Mouse (Mus musculus) small intestine, adult 2 months (tissue): ENCODE data around the gene Hao2. TPM values are rescaled to one million over a fixed set of nuclear protein-coding genes. Genes with fewer than 3 reads are reported as not detected.

Source experiments
- H3K27ac ChIP-seq: fragments of 200-500 bp; 2 replicates; pipeline ENCODE4 v1.5.1; 2012; ENCODE audit warnings: low read depth, low read length, control low read depth, inconsistent platforms; ENCODE audit not compliant: insufficient read depth
- H3K27me3 ChIP-seq: fragments of 200-500 bp; 2 replicates; pipeline ENCODE4 v1.6.1; 2012; ENCODE audit warnings: mild to moderate bottlenecking, moderate library complexity, low read length, inconsistent platforms; ENCODE audit not compliant: control insufficient read depth, insufficient read depth
- H3K36me3 ChIP-seq: fragments of 200-500 bp; 2 replicates; pipeline ENCODE4 v1.6.1; 2012; ENCODE audit warnings: mild to moderate bottlenecking, low read length, control low read depth, inconsistent platforms; ENCODE audit not compliant: control insufficient read depth, insufficient read depth
- H3K4me1 ChIP-seq: fragments of 200-500 bp; 2 replicates; pipeline ENCODE4 v1.6.1; 2012; ENCODE audit warnings: low read length, inconsistent platforms, mixed read lengths; ENCODE audit not compliant: control insufficient read depth, insufficient read depth, insufficient read length
- H3K4me3 ChIP-seq: fragments of 200-500 bp; 2 replicates; pipeline ENCODE4 v1.5.1; 2012; ENCODE audit warnings: low read depth, mild to moderate bottlenecking, control low read depth, inconsistent platforms, low read length, moderate library complexity
- CTCF ChIP-seq: fragments of 200-500 bp; IDR thresholded peaks from 2 replicates; pipeline ENCODE4 v1.5.1; 2012; ENCODE audit warnings: low read depth, mild to moderate bottlenecking, control low read depth, inconsistent platforms, low read length, moderate library complexity, mixed read lengths; ENCODE audit not compliant: insufficient replicate concordance, insufficient read length; ENCODE audit errors: extremely low read depth
- POLR2A ChIP-seq: fragments of 200-500 bp; IDR thresholded peaks from 2 replicates; pipeline ENCODE4 v1.6.1; 2012; ENCODE audit warnings: low read depth, mild to moderate bottlenecking, control low read depth, inconsistent platforms, low read length, moderate library complexity
- WGBS: fragments of 180-500 bp; shearing (Covaris S2); methylation state at CpG from one replicate; pipeline ENCODE4 v1.1.7; 2018; 5-methylcytosine and 5-hydroxymethylcytosine counted together
- polyA plus RNA-seq: library from polyadenylated mRNA; depleted of rRNA; stranded (reverse); fragments of >200 nt; gene quantifications from 2 replicates; pipeline ENCODE4 v1.2.3, GENCODE M21; 2012

Gene Hao2
- polyA plus RNA-seq, 1 experiment: 0.10 TPM

GRCm38 (mm10) chr3:98895071-98895601 lies 2.1 kb upstream of the Hao2 start:
- WGBS: 38% methylated on average over 10 of the region's 10 CpGs
- no peak for TF ChIP-seq POLR2A
- TF ChIP-seq CTCF: no peak
- H3K4me3 ChIP-seq: no peak overlapping the region

GRCm38 (mm10) chr3:98890430-98890829 lies 2.6 kb downstream of the Hao2 start:
- WGBS: 86% methylated on average over 4 of the region's 4 CpGs
- Histone ChIP-seq H3K4me1 (no peaks in the 10 kb centered on the region; the same call in 1 of the 2 replicates), H3K27ac (no peak overlapping the region), H3K27me3 (no peaks in the 10 kb centered on the region), H3K36me3 (no peaks in the 10 kb centered on the region), H3K4me3 (no peak overlapping the region)
- TF ChIP-seq CTCF: no peak
- TF ChIP-seq POLR2A: no peak

More at GRCm38 (mm10) chr3:98895071-98895601, 2.1 kb upstream of the Hao2 start:
- Histone ChIP-seq H3K27ac (no peak overlapping the region), H3K36me3 (no peaks in the 10 kb centered on the region), H3K27me3 (no peaks in the 10 kb centered on the region), H3K4me1 (no peaks in the 10 kb centered on the region; the same call in 1 of the 2 replicates)

GRCm38 (mm10) chr3:98888206-98888605 lies 4.8 kb downstream of the Hao2 start:
- 37% methylated on average over 2 of the region's 2 CpGs for WGBS
- Histone ChIP-seq H3K36me3 (no peaks in the 10 kb centered on the region), H3K4me3 (no peak overlapping the region), H3K27me3 (no peaks in the 10 kb centered on the region), H3K4me1 (no peaks in the 10 kb centered on the region), H3K27ac (no peak overlapping the region)
- TF ChIP-seq POLR2A (no peak), CTCF (no peak)

- 80% methylated on average over 2 of the region's 2 CpGs for WGBS
- Histone ChIP-seq H3K4me1 (no peaks in the 10 kb centered on the region), H3K36me3 (no peaks in the 10 kb centered on the region), H3K27ac (no peak overlapping the region), H3K27me3 (no peaks in the 10 kb centered on the region; the same call in 1 of the 2 replicates), H3K4me3 (no peak overlapping the region)
- TF ChIP-seq CTCF: no peak
- TF ChIP-seq POLR2A: no peak
Observed at GRCm38 (mm10) chr3:98880831-98881230, 12.2 kb downstream of the Hao2 start.

GRCm38 (mm10) chr3:98880216-98880615 lies 12.8 kb downstream of the Hao2 start:
- H3K4me3 ChIP-seq: no peak overlapping the region
- no peaks in the 10 kb centered on the region for H3K36me3 ChIP-seq
- TF ChIP-seq POLR2A (no peak), CTCF (no peak)
- H3K4me1 ChIP-seq: no peaks in the 10 kb centered on the region
- 75% methylated on average over 6 of the region's 6 CpGs for WGBS
- no peak overlapping the region for H3K27ac ChIP-seq
- no peaks in the 10 kb centered on the region; the same call in 1 of the 2 replicates for H3K27me3 ChIP-seq

- WGBS: 67% methylated on average over 2 of the region's 2 CpGs
- Histone ChIP-seq H3K27ac (no peak overlapping the region), H3K36me3 (no peaks in the 10 kb centered on the region), H3K4me1 (no peaks in the 10 kb centered on the region), H3K4me3 (no peak overlapping the region), H3K27me3 (no peaks in the 10 kb centered on the region)
- TF ChIP-seq POLR2A (no peak), CTCF (no peak)
Observed at GRCm38 (mm10) chr3:98868219-98868618, 24.8 kb downstream of the Hao2 start.

GRCm38 (mm10) chr3:98862800-98863199 lies 30.2 kb downstream of the Hao2 start:
- Histone ChIP-seq H3K27ac (no peak overlapping the region), H3K27me3 (no peaks in the 10 kb centered on the region), H3K36me3 (no peaks in the 10 kb centered on the region), H3K4me1 (no peaks in the 10 kb centered on the region), H3K4me3 (no peak overlapping the region)
- 97% methylated on average over 1 of the region's 1 CpGs for WGBS
- TF ChIP-seq POLR2A (no peak), CTCF (no peak)
